Mouse (Mus musculus) megakaryocyte, embryonic 14.5 days (primary cell): ENCODE measurements around the gene Cass4.

ENCODE experiments used
- FLI1 ChIP-seq: IDR thresholded peaks from 2 replicates; pipeline ENCODE4 v1.6.1; 2012; ENCODE audit warnings: low read length, inconsistent platforms, mixed read lengths
- GATA1 ChIP-seq: IDR thresholded peaks from 3 replicates; pipeline ENCODE4 v1.6.1; 2012; ENCODE audit warnings: mixed read lengths, low read length, inconsistent platforms, borderline replicate concordance

GRCm38 (mm10) chr2:172411091-172411490, 17.5 kb downstream of the Cass4 start:
- TF ChIP-seq GATA1 (no peak), FLI1 (no peak)
